Mouse (Mus musculus) heart, postnatal 0 days (tissue): ENCODE results near the gene Tfap4. TPM values are rescaled to one million over a fixed set of nuclear protein-coding genes. Genes with fewer than 3 reads are reported as not detected.

Experiments used
- ATAC-seq: fragments of 200-750 bp; cut with Nextera tagmentation; 2 replicates; pipeline ENCODE4 v1.8.0; 2017; ENCODE audit warnings: low read depth, moderate number of reproducible peaks, moderate library complexity; ENCODE audit not compliant: insufficient read depth
- DNase-seq: peaks from one replicate; pipeline ENCODE4 v3.0.0-alpha.2; 2016; ENCODE audit warnings: low spot score
- H3K27ac ChIP-seq: fragments of 300-500 bp; sonication (generic); 2 replicates; pipeline ENCODE4 v1.5.1; 2014; ENCODE audit warnings: low read depth, mild to moderate bottlenecking
- H3K27me3 ChIP-seq: fragments of 300-500 bp; sonication (generic); 2 replicates; pipeline ENCODE4 v1.6.1; 2014; ENCODE audit warnings: low read length, mixed read lengths; ENCODE audit not compliant: control insufficient read depth, insufficient read depth
- H3K36me3 ChIP-seq: fragments of 300-500 bp; sonication (generic); replicated peaks from 2 replicates; pipeline ENCODE4 v1.6.1; 2014; ENCODE audit warnings: low read length, mixed read lengths; ENCODE audit not compliant: control insufficient read depth, insufficient read depth
- H3K4me1 ChIP-seq: fragments of 300-500 bp; sonication (generic); 2 replicates; pipeline ENCODE4 v1.6.1; 2014; ENCODE audit warnings: antibody characterized with exemption; ENCODE audit not compliant: control insufficient read depth, insufficient read depth
- H3K4me2 ChIP-seq: fragments of 300-500 bp; sonication (generic); 2 replicates; pipeline ENCODE4 v1.6.1; 2014; ENCODE audit warnings: low read depth, mild to moderate bottlenecking, low read length, moderate library complexity
- H3K4me3 ChIP-seq: fragments of 300-500 bp; sonication (generic); 2 replicates; pipeline ENCODE4 v1.5.1; 2014; ENCODE audit warnings: low read depth, low read length
- H3K9ac ChIP-seq: fragments of 300-500 bp; sonication (generic); replicated peaks from 2 replicates; pipeline ENCODE4 v1.6.1; 2014; ENCODE audit warnings: low read depth, low read length, mixed read lengths
- H3K9me3 ChIP-seq: fragments of 300-500 bp; sonication (generic); replicated peaks from 2 replicates; pipeline ENCODE4 v1.6.1; 2016; ENCODE audit warnings: low read length; ENCODE audit not compliant: control insufficient read depth
- CTCF ChIP-seq: IDR thresholded peaks from 2 replicates; pipeline ENCODE4 v1.5.1; 2016; ENCODE audit warnings: antibody characterized with exemption, control low read depth, low read depth
- EP300 ChIP-seq: IDR thresholded peaks from 2 replicates; pipeline ENCODE4 v1.6.1; 2016; ENCODE audit warnings: antibody characterized with exemption, low read depth
- WGBS: fragments of 180-500 bp; shearing (Covaris S2); extraction: QIAGEN DNeasy Blood & Tissue Kit; methylation state at CpG from one replicate; pipeline ENCODE4 v1.1.7; 2014; 5-methylcytosine and 5-hydroxymethylcytosine counted together
- polyA plus RNA-seq: library from polyadenylated mRNA; unstranded; fragments of >200 nt; fragmentation: Nextera tagmentation; extraction: Ambion mirVana; gene quantifications from 2 replicates; pipeline ENCODE4 v1.2.1, GENCODE M21; 2015
- total RNA-seq: library from RNA; depleted of rRNA; stranded (reverse); fragments of >200 nt; gene quantifications from 2 replicates; pipeline ENCODE4 v1.2.3, GENCODE M21; 2014; ENCODE audit warnings: low replicate concordance

The Tfap4 gene
- total and polyA plus RNA-seq, 2 experiments from 2014 or later = 2.9 to 6.3 TPM

- Histone ChIP-seq H3K9ac (peak overlapping the region; percentile 86), H3K4me3 (peak overlapping the region; percentile 82), H3K4me1 (peaks cover 35% of the 10 kb centered on the region), H3K9me3 (no peaks in the 10 kb centered on the region), H3K36me3 (peaks cover 14% of the 10 kb centered on the region; the same call in 1 of the 2 replicates), H3K4me2 (peak overlapping the region; percentile 91), H3K27me3 (no peaks in the 10 kb centered on the region), H3K27ac (peak overlapping the region; percentile 94)
- ATAC-seq (peak; percentile 12; the same call in 1 of the 2 replicates), DNase-seq (peak; percentile 85)
- TF ChIP-seq EP300 (no peak), CTCF (peak; percentile 42)
- WGBS = 14% methylated on average over 32 of the region's 32 CpGs
These were observed 33.5 kb upstream of the Tfap4 start for GRCm38 (mm10) chr16:4592909-4593875.

- no peak for ATAC-seq
- no peak overlapping the region for H3K4me3 ChIP-seq
- WGBS = 95% methylated on average over 9 of the region's 9 CpGs
- H3K4me1 ChIP-seq = peaks cover 23% of the 10 kb centered on the region
- H3K4me2 ChIP-seq = no peak overlapping the region
- no peak for TF ChIP-seq EP300
- no peak for TF ChIP-seq CTCF
- no peaks in the 10 kb centered on the region for H3K9me3 ChIP-seq
- H3K9ac ChIP-seq = no peak overlapping the region
- DNase-seq = peak; percentile 41
- H3K27me3 ChIP-seq = no peaks in the 10 kb centered on the region
- H3K27ac ChIP-seq = no peak overlapping the region
- peaks cover 14% of the 10 kb centered on the region; the same call in 1 of the 2 replicates for H3K36me3 ChIP-seq
These were observed 30.6 kb upstream of the Tfap4 start for GRCm38 (mm10) chr16:4590236-4590635.

- Histone ChIP-seq H3K9ac (no peak overlapping the region), H3K27me3 (no peaks in the 10 kb centered on the region), H3K4me3 (no peak overlapping the region), H3K36me3 (peaks cover 14% of the 10 kb centered on the region; the same call in 1 of the 2 replicates), H3K4me2 (no peak overlapping the region), H3K4me1 (peaks cover 15% of the 10 kb centered on the region), H3K27ac (peak overlapping the region; percentile 79), H3K9me3 (no peaks in the 10 kb centered on the region)
- DNase-seq (no peak), ATAC-seq (no peak)
- TF ChIP-seq EP300 (no peak), CTCF (no peak)
- 34% methylated on average over 5 of the region's 5 CpGs for WGBS
These were observed 28.0 kb upstream of the Tfap4 start for GRCm38 (mm10) chr16:4587516-4588210.

GRCm38 (mm10) chr16:4586531-4587123 is 27.0 kb upstream of the Tfap4 start:
- H3K9me3 ChIP-seq = no peaks in the 10 kb centered on the region
- WGBS = under 1% methylated on average over 41 of the region's 43 CpGs
- TF ChIP-seq EP300 (peak; percentile 43; the same call in 1 of the 2 replicates), CTCF (0 out of 2 replicates have a peak, but pooled peaks have one; percentile 27)
- H3K27ac ChIP-seq = peak overlapping the region; percentile 83
- no peaks in the 10 kb centered on the region for H3K27me3 ChIP-seq
- ATAC-seq = peak; percentile 99
- DNase-seq = peak; percentile 99
- H3K4me2 ChIP-seq = peak overlapping the region; percentile 70
- peak overlapping the region; percentile 57 for H3K9ac ChIP-seq
- H3K36me3 ChIP-seq = peaks cover 14% of the 10 kb centered on the region; the same call in 1 of the 2 replicates
- peaks cover 15% of the 10 kb centered on the region for H3K4me1 ChIP-seq
- H3K4me3 ChIP-seq = peak overlapping the region; percentile 51
